Mouse (Mus musculus) liver, postnatal 0 days (tissue): ENCODE measurements around the gene Agpat3.

ENCODE experiments used
- CTCF ChIP-seq: sonication (generic); IDR thresholded peaks from 2 replicates; pipeline ENCODE4 v1.5.1; 2016; ENCODE audit warnings: antibody characterized with exemption, low read depth
- EP300 ChIP-seq: IDR thresholded peaks from 2 replicates; pipeline ENCODE4 v1.6.1; 2016; ENCODE audit warnings: antibody characterized with exemption, low read depth, mild to moderate bottlenecking

DNA sequence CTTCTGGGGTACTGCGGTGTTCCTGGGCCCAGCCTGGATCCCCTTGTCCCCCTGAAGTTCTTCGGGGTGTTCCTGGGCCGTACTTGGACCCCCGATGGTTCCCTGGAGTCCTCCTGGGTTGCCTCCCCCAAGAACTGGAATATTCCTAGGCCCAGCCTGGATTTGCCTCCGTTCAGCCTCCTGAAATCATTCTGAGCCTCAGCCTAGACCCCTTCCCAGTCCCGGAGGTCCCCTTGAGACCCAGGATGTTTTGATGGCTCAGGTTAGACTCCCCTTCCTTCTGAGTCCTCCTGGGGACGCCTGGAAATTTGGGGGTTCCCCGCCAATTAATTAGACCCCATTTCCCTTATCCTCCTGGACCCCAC is 359 bp upstream of the Agpat3 start:
- no peak for TF ChIP-seq CTCF
- TF ChIP-seq EP300, result no peak
